ENCODE assay signal across 8 mouse cellular contexts in genomic region chr6:30896195-30896985, GRCm38 (mm10). TPM values are rescaled to one million over a fixed set of nuclear protein-coding genes. Genes with fewer than 3 reads are reported as not detected.
DNase-seq lines count a peak whose midpoint lies in the region; ATAC-seq and TF ChIP-seq lines count a peak whose summit lies in the region.

TSS of gene Copg2 (minus strand) at chr6:30896794.

- H3K27ac ChIP-seq in hindbrain, embryonic 10.5 days, result peak within 1 kb of the TSS; percentile 97
- peak within 1 kb of the TSS; percentile 93 for H3K27ac ChIP-seq in lung, postnatal 0 days (ENCODE audit: low read length)

- peak; percentile 51 for TF ChIP-seq CTCF in lung, postnatal 0 days (IDR thresholded peaks at IDR 0.05)

- peak; percentile 99 for ATAC-seq in frontal cortex, adult (ENCODE audit: low TSS enrichment)
- ATAC-seq in lung, postnatal 0 days, result peak; percentile 100

- H3K4me3 ChIP-seq in hindbrain, embryonic 10.5 days, result peak within 1 kb of the TSS; percentile 77
- H3K4me3 ChIP-seq in lung, postnatal 0 days (ENCODE audit: low read depth, low read length), result peak within 1 kb of the TSS; percentile 84

- H3K9me3 ChIP-seq in hindbrain, embryonic 10.5 days, result no peaks in the 10 kb centered on the region
- no peaks in the 10 kb centered on the region for H3K9me3 ChIP-seq in lung, postnatal 0 days (ENCODE audit: low read length)

- DNase-seq in MEL-GATA-1-ER (ENCODE audit: extremely low read depth, low read depth), result peak; percentile 75
- peak; percentile 92 for DNase-seq in cerebellum, adult 8-10 months
- DNase-seq in hindbrain, embryonic 10.5 days (ENCODE audit: low spot score), result peak; percentile 94
- peak; percentile 95 for DNase-seq in layer of hippocampus, adult 9-11 months
- DNase-seq in lung, postnatal 0 days (ENCODE audit: low spot score), result peak; percentile 96
- peak; percentile 96 for DNase-seq in ovary, postnatal 14 days (ENCODE audit: low spot score)
- peak; percentile 98 for DNase-seq in thymus, postnatal 14 days

- WGBS in hindbrain, embryonic 10.5 days, result 1% methylated on average over 83 of the region's 83 CpGs
- under 1% methylated on average over 50 of the region's 83 CpGs for WGBS in lung, postnatal 0 days

- TF ChIP-seq EP300 in lung, postnatal 0 days (IDR thresholded peaks at IDR 0.05), result no peak

- H3K27me3 ChIP-seq in hindbrain, embryonic 10.5 days (ENCODE audit: insufficient read depth, poor library complexity, severe bottlenecking), result no peaks in the 10 kb centered on the region
- no peaks in the 10 kb centered on the region for H3K27me3 ChIP-seq in lung, postnatal 0 days (replicated peaks; ENCODE audit: insufficient read depth, low read length)

- H3K4me1 ChIP-seq in hindbrain, embryonic 10.5 days (replicated peaks), result peaks cover 22% of the 10 kb centered on the region
- H3K4me1 ChIP-seq in lung, postnatal 0 days (ENCODE audit: insufficient read depth, low read depth, low read length), result no peaks in the 10 kb centered on the region; the same call in 1 of the 2 replicates

- 0 out of 2 replicates have a peak, but pooled peaks cover 5% of the 10 kb centered on the region for H3K36me3 ChIP-seq in hindbrain, embryonic 10.5 days
- H3K36me3 ChIP-seq in lung, postnatal 0 days (ENCODE audit: insufficient read depth, low read length), result no peaks in the 10 kb centered on the region

- peak within 1 kb of the TSS; percentile 76 for H3K9ac ChIP-seq in lung, postnatal 0 days (replicated peaks; ENCODE audit: low read depth)

- peak within 1 kb of the TSS; percentile 66 for H3K4me2 ChIP-seq in lung, postnatal 0 days (replicated peaks; ENCODE audit: low read depth, low read length)

RNA-seq across cellular contexts. Expression of gene Copg2, which starts in this region (rescaled TPM):
- 29.8 and 36.3 TPM in 2 replicates for polyA plus RNA-seq in hindbrain, embryonic 10.5 days (2016; fragmentation: Nextera tagmentation; extraction: Ambion mirVana)
- polyA plus RNA-seq in lung, postnatal 0 days (2015; fragmentation: Nextera tagmentation; extraction: Ambion mirVana), result 15.9 and 19.8 TPM in 2 replicates

Comparison
In these comparisons a context has a peak if more than half of its experiments do, and no peak if none do; other contexts are left out.
1. Peak in every context shown above with its lines: DNase-seq, ATAC-seq, H3K4me3 ChIP-seq and H3K27ac ChIP-seq.